Mouse (Mus musculus): ENCODE measurements around the gene Clmp. TPM values are rescaled to one million over a fixed set of nuclear protein-coding genes. Genes with fewer than 3 reads are reported as not detected.
"Not testable (repeated sequence)": the region's sequence is repeated elsewhere in the genome, so short reads cannot be mapped to it uniquely, and the experiment has no call there.

Gene Clmp
- total and polyA plus RNA-seq, 3 experiments: 2.8 to 5.5 (median 4.4) TPM

- Histone ChIP-seq H3K4me3 (peak overlapping the region; percentile 3; the same call in 1 of the 2 replicates), H3K79me2 (replicated peaks; ENCODE audit: control insufficient read depth, insufficient read depth, low read length) (no peaks in the 10 kb centered on the region), H3K27ac (peak overlapping the region; percentile 6), H3K27me3 (ENCODE audit: control insufficient read depth, insufficient read depth, low read length) (no peaks in the 10 kb centered on the region), H3K36me3 (ENCODE audit: control insufficient read depth, insufficient read depth, low read length) (no peaks in the 10 kb centered on the region), H3K9ac (ENCODE audit: low read depth, low read length) (no peak overlapping the region), H3K4me1 (ENCODE audit: control insufficient read depth, insufficient read depth, low read length) (no peaks in the 10 kb centered on the region)
- 18% methylated on average over 12 of the region's 12 CpGs for WGBS
- TF ChIP-seq CTCF (IDR thresholded peaks at IDR 0.05) (no peak), POLR2A (IDR thresholded peaks at IDR 0.05; ENCODE audit: insufficient read depth, low read depth, low read length) (no peak), EP300 (IDR thresholded peaks at IDR 0.05; ENCODE audit: insufficient read depth, low read depth, low read length) (no peak)
- intact Hi-C loops (cut with DNase I): no loop called here
- DNase-seq: peak; percentile 37 to 55
These were observed 79.8 kb downstream of the Clmp start for GRCm38 (mm10) chr9:40765581-40765940.

DNA sequence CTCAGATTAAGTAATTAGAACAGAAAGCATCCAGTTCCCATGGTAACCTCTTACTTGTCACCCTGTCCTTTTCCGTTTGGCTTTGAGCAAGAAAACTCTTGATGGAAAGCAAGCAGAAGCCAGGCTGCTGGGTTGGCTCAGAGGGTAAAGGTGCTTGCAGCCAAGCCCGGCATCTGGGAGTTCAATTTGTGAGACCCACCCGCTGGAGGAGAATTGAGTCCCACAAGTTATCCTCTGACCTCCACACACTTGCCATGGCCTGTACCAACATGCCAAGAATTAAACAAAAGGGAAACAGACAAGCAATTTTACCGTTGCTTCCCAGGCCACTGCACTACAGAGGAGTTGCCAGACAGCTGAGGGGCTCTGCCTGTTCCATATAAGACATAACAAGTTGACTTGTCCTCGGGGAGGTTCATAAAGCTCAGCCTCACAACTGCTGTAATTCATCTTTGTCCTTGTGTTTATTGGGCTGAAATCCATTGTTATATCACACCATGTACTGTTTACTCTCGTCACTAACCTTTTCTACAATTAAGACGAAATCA lies 80.4 kb downstream of the Clmp start:
- H3K4me1 ChIP-seq (ENCODE audit: control insufficient read depth, insufficient read depth, low read length): no peaks in the 10 kb centered on the region
- H3K79me2 ChIP-seq (replicated peaks; ENCODE audit: control insufficient read depth, insufficient read depth, low read length): no peaks in the 10 kb centered on the region
- no peaks in the 10 kb centered on the region for H3K36me3 ChIP-seq (ENCODE audit: control insufficient read depth, insufficient read depth, low read length)
- WGBS: 63% methylated on average over 7 of the region's 7 CpGs
- intact Hi-C loops (cut with DNase I): no loop called here
- no peak for TF ChIP-seq CTCF (IDR thresholded peaks at IDR 0.05)
- TF ChIP-seq POLR2A (IDR thresholded peaks at IDR 0.05; ENCODE audit: insufficient read depth, low read depth, low read length): no peak
- TF ChIP-seq EP300 (IDR thresholded peaks at IDR 0.05; ENCODE audit: insufficient read depth, low read depth, low read length): no peak
- peak overlapping the region; percentile 6 for H3K27ac ChIP-seq
- DNase-seq: no peak
- H3K4me3 ChIP-seq: no peak overlapping the region
- no peaks in the 10 kb centered on the region for H3K27me3 ChIP-seq (ENCODE audit: control insufficient read depth, insufficient read depth, low read length)
- H3K9ac ChIP-seq (ENCODE audit: low read depth, low read length): no peak overlapping the region

- Histone ChIP-seq H3K4me3 (no peak overlapping the region), H3K36me3 (ENCODE audit: control insufficient read depth, insufficient read depth, low read length) (no peaks in the 10 kb centered on the region), H3K27me3 (ENCODE audit: control insufficient read depth, insufficient read depth, low read length) (no peaks in the 10 kb centered on the region), H3K27ac (no peak overlapping the region), H3K9ac (ENCODE audit: low read depth, low read length) (no peak overlapping the region), H3K4me1 (ENCODE audit: control insufficient read depth, insufficient read depth, low read length) (no peaks in the 10 kb centered on the region), H3K79me2 (replicated peaks; ENCODE audit: control insufficient read depth, insufficient read depth, low read length) (no peaks in the 10 kb centered on the region)
- intact Hi-C loops (cut with DNase I): no loop called here
- TF ChIP-seq POLR2A (IDR thresholded peaks at IDR 0.05; ENCODE audit: insufficient read depth, low read depth, low read length): no peak
- no peak for DNase-seq
- WGBS: 79% methylated on average over 4 of the region's 4 CpGs
These were observed 82.2 kb downstream of the Clmp start for GRCm38 (mm10) chr9:40767946-40768345.

- WGBS: 40% methylated on average over 13 of the region's 13 CpGs
These were observed 86.5 kb downstream of the Clmp start for GRCm38 (mm10) chr9:40772246-40772645.

GRCm38 (mm10) chr9:40773142-40773541 lies 87.4 kb downstream of the Clmp start:
- H3K9ac ChIP-seq (ENCODE audit: low read depth, low read length); H3K27ac ChIP-seq; DNase-seq; H3K4me3 ChIP-seq; H3K79me2 ChIP-seq (replicated peaks; ENCODE audit: control insufficient read depth, insufficient read depth, low read length); intact Hi-C loops (cut with DNase I); H3K36me3 ChIP-seq (ENCODE audit: control insufficient read depth, insufficient read depth, low read length); H3K27me3 ChIP-seq (ENCODE audit: control insufficient read depth, insufficient read depth, low read length); H3K4me1 ChIP-seq (ENCODE audit: control insufficient read depth, insufficient read depth, low read length): not testable (repeated sequence)
- WGBS: 86% methylated on average over 6 of the region's 6 CpGs

More at GRCm38 (mm10) chr9:40772246-40772645, 86.5 kb downstream of the Clmp start:
- peaks cover 2% of the 10 kb centered on the region for H3K36me3 ChIP-seq (ENCODE audit: control insufficient read depth, insufficient read depth, low read length)
- peak in 1 of 2 experiments; percentile 37 for DNase-seq
- H3K4me1 ChIP-seq (ENCODE audit: control insufficient read depth, insufficient read depth, low read length): peaks cover 4% of the 10 kb centered on the region
- H3K27ac ChIP-seq: no peak overlapping the region
- intact Hi-C loops (cut with DNase I): no loop called here
- no peaks in the 10 kb centered on the region for H3K27me3 ChIP-seq (ENCODE audit: control insufficient read depth, insufficient read depth, low read length)
- no peak overlapping the region for H3K9ac ChIP-seq (ENCODE audit: low read depth, low read length)
- no peak overlapping the region for H3K4me3 ChIP-seq
- H3K79me2 ChIP-seq (replicated peaks; ENCODE audit: control insufficient read depth, insufficient read depth, low read length): no peaks in the 10 kb centered on the region
- TF ChIP-seq EP300 (IDR thresholded peaks at IDR 0.05; ENCODE audit: insufficient read depth, low read depth, low read length) (no peak), POLR2A (IDR thresholded peaks at IDR 0.05; ENCODE audit: insufficient read depth, low read depth, low read length) (no peak), CTCF (IDR thresholded peaks at IDR 0.05) (no peak)

DNA sequence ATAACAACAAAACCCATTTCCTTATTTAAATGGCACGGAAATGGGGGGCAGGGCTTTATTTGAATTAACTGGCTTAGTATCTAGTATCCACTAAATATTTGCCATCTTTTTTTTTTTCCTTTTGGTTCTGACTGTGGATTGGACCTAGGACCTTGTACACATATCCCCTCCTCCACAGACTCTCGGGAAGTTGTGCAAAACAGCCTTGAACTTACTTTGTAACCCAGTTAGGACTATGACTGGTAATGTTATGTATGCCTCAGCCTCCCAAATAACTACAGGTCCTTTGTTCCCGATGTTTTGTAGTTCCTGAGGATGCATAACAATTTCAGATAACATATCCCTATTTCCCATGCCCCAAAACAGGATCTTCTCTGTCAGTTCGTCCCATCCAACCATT lies 88.1 kb downstream of the Clmp start:
- H3K79me2 ChIP-seq (replicated peaks; ENCODE audit: control insufficient read depth, insufficient read depth, low read length): no peaks in the 10 kb centered on the region
- H3K27me3 ChIP-seq (ENCODE audit: control insufficient read depth, insufficient read depth, low read length): no peaks in the 10 kb centered on the region
- TF ChIP-seq EP300 (IDR thresholded peaks at IDR 0.05; ENCODE audit: insufficient read depth, low read depth, low read length) (no peak), CTCF (IDR thresholded peaks at IDR 0.05) (no peak), POLR2A (IDR thresholded peaks at IDR 0.05; ENCODE audit: insufficient read depth, low read depth, low read length) (no peak)
- 58% methylated on average over 4 of the region's 4 CpGs for WGBS
- H3K4me3 ChIP-seq: no peak overlapping the region
- H3K27ac ChIP-seq: no peak overlapping the region
- no peak overlapping the region for H3K9ac ChIP-seq (ENCODE audit: low read depth, low read length)
- peaks cover 2% of the 10 kb centered on the region for H3K36me3 ChIP-seq (ENCODE audit: control insufficient read depth, insufficient read depth, low read length)
- DNase-seq: no peak
- intact Hi-C loops (cut with DNase I): no loop called here
- H3K4me1 ChIP-seq (ENCODE audit: control insufficient read depth, insufficient read depth, low read length): peaks cover 4% of the 10 kb centered on the region
